Comparison of ENCODE assay signal across 30 mouse cellular contexts in genomic region chr2:178902397-178902796, GRCm38 (mm10).
"Had no signal": no experiment of that assay in that cellular context is flagged by ENCODE, and none has a peak within 500 bp of the region (broad histone marks: within the 10 kb centered on the region; RNA-seq: fewer than 3 reads in every experiment).

No protein-coding gene starts in this region.

- ATAC-seq: liver, embryonic 12.5 days; liver, postnatal 0 days; lung, postnatal 0 days; midbrain, embryonic 13.5 days; midbrain, embryonic 15.5 days; midbrain, embryonic 16.5 days had no signal

- H3K36me3 ChIP-seq: limb, embryonic 10.5 days; limb, embryonic 12.5 days; limb, embryonic 13.5 days; limb, embryonic 15.5 days; liver, embryonic 12.5 days; liver, embryonic 13.5 days; liver, embryonic 15.5 days; lung, embryonic 15.5 days; midbrain, embryonic 10.5 days; midbrain, embryonic 12.5 days; midbrain, embryonic 13.5 days; midbrain, embryonic 15.5 days had no signal

- H3K27ac ChIP-seq: limb, embryonic 10.5 days; limb, embryonic 12.5 days; limb, embryonic 13.5 days; limb, embryonic 15.5 days; liver, embryonic 12.5 days; liver, embryonic 13.5 days; liver, embryonic 14.5 days; liver, embryonic 15.5 days; lung, embryonic 15.5 days; macrophage; midbrain, embryonic 10.5 days; midbrain, embryonic 12.5 days; midbrain, embryonic 13.5 days; midbrain, embryonic 15.5 days had no signal

- DNase-seq: left cerebral cortex, postnatal 4 days; liver; liver, embryonic 13.5 days; liver, postnatal 0 days; lung, adult 18-20 months; lung, adult 2 months; lung, embryonic 14.5 days; lung, postnatal 10 days; lung, postnatal 14 days; lung, postnatal 36 days; lung, postnatal 4 days; midbrain, embryonic 14.5 days had no signal

- H3K4me3 ChIP-seq: limb, embryonic 10.5 days; limb, embryonic 12.5 days; limb, embryonic 13.5 days; limb, embryonic 15.5 days; liver, embryonic 12.5 days; liver, embryonic 13.5 days; liver, embryonic 15.5 days; lung, embryonic 15.5 days; megakaryocyte, embryonic 14.5 days; midbrain, embryonic 10.5 days; midbrain, embryonic 12.5 days; midbrain, embryonic 13.5 days; midbrain, embryonic 15.5 days; myocyte had no signal

- H3K4me1 ChIP-seq: limb, embryonic 10.5 days; limb, embryonic 12.5 days; limb, embryonic 13.5 days; limb, embryonic 15.5 days; liver, embryonic 12.5 days; liver, embryonic 13.5 days; liver, embryonic 15.5 days; lung, embryonic 15.5 days; megakaryocyte, embryonic 14.5 days; midbrain, embryonic 10.5 days; midbrain, embryonic 12.5 days; midbrain, embryonic 13.5 days; midbrain, embryonic 15.5 days had no signal

- H3K4me2 ChIP-seq: limb, embryonic 12.5 days; limb, embryonic 13.5 days; limb, embryonic 15.5 days; liver, embryonic 12.5 days; liver, embryonic 13.5 days; liver, embryonic 15.5 days; lung, embryonic 14.5 days; lung, embryonic 15.5 days; midbrain, embryonic 11.5 days; midbrain, embryonic 12.5 days; midbrain, embryonic 13.5 days; midbrain, embryonic 15.5 days had no signal

- H3K9ac ChIP-seq: limb, embryonic 12.5 days; limb, embryonic 13.5 days; limb, embryonic 15.5 days; liver, embryonic 12.5 days; liver, embryonic 13.5 days; liver, embryonic 14.5 days; liver, embryonic 15.5 days; liver, postnatal 0 days; lung, embryonic 14.5 days; lung, embryonic 15.5 days; midbrain, embryonic 12.5 days; midbrain, embryonic 13.5 days; midbrain, embryonic 15.5 days had no signal

- H3K9me3 ChIP-seq: limb, embryonic 10.5 days; limb, embryonic 12.5 days; limb, embryonic 13.5 days; limb, embryonic 15.5 days; liver, embryonic 12.5 days; liver, embryonic 13.5 days; liver, embryonic 15.5 days; lung, embryonic 15.5 days; midbrain, embryonic 10.5 days; midbrain, embryonic 12.5 days; midbrain, embryonic 13.5 days; midbrain, embryonic 15.5 days had no signal

- H3K27me3 ChIP-seq: limb, embryonic 12.5 days; limb, embryonic 13.5 days; limb, embryonic 15.5 days; liver, embryonic 12.5 days; liver, embryonic 13.5 days; liver, embryonic 15.5 days; lung, embryonic 15.5 days; megakaryocyte, embryonic 14.5 days; midbrain, embryonic 12.5 days; midbrain, embryonic 13.5 days; midbrain, embryonic 15.5 days had no signal
